Mouse (Mus musculus) adipocyte (in vitro differentiated cells): ENCODE data around the gene Tyms.

Source experiments
- DNase-seq: peaks from one replicate; pipeline ENCODE4 v3.0.0-alpha.2; 2016; ENCODE audit warnings: low spot score

Gene Tyms

DNA sequence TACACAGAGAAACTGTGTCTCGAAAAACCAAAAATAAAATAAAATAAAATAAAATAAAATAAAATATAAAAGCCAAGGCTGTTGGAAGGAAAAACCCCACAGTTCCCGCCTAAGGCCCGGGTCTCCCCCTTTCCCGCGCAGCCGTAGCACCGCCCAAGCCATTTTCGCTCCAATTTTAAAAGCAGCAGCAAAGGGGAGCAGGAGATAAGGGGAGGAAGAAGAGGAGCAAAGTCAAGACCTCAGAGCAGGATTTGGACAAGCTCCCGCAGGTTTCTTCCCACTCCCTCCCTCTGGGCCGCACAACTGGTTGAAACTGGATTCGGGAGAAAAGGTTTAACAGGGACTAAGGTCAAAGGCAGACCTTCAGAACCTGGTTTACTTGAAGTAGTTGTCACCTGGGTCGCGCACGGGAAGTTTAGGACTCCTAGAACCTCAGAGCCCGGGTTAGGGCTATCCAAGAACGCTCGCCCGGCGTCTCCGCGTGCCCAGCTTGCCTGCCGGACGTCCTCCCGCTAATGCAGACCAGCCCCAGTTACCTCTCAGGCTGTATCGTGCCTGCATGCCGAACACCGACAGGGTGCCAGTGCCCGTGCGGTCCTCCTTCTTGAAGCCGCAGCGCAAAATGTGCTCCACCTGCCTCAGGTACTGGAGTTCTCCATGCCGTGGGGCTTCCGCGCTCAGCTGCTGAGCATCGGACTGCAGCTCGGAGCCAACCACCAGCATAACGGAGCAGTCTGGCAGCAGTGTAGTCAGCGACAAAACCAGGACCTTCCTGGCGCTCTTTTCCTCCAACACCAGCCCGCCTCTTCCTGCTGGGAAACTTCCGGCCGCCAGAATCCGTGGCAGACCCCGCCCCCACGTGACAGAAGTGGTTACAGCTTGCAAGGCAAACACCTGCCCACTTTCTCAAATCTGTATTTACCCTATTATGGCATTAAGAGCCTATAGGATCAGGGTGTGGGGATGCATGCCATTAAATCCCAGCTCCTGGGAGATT lies at the start of gene Tyms:
Gene Tyms, minus strand, starts transcription at position 793 of the 997 bp plus-strand sequence.
- peak; percentile 86 for DNase-seq

DNA sequence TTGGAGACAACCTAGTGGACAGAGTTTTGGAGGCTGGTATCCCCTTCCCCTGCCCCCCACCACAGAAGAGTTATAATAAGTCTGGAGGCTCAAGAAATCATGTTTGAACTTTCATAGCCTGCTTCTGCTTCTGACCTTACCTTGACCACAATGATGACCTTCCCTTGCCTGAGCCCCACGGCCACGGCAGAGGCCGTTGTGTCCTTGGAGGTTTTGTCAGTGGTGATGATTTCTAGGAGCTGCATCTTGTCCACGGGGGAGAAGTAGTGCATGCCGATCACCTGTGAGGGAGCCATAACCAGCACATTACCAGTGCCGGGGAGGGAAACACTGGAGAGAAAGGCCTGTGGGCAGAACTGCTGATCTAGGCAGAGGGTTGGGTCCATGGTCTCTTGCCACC lies 49.1 kb upstream of the Tyms start:
- DNase-seq = no peak

- no peak for DNase-seq
Measured at GRCm38 (mm10) chr5:30120106-30120505, 46.7 kb upstream of the Tyms start.

DNA sequence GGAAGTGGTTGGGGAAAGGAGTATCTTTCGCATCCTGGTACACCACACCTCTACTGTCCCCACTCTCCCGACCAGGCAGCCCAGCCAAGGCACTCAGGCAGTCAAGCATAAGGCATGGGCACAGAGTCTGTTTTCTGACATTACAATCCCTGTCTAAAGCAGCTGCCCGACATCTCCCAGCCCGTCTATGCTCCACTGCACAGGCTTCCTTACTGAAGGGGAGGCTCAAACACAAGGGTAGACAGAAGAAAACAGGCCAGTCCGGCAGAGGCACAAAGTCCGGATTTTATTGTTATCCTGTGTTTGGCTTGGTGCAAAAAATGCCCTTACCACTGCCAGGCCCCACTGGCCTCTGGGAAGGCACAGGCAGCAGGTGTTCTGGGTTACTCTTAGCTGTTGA lies 45.7 kb upstream of the Tyms start:
- no peak for DNase-seq

- no peak for DNase-seq
Measured at GRCm38 (mm10) chr5:30118018-30118417, 44.6 kb upstream of the Tyms start.

- DNase-seq = no peak
Measured at GRCm38 (mm10) chr5:30115718-30116117, 42.3 kb upstream of the Tyms start.

- DNase-seq = no peak
Measured at GRCm38 (mm10) chr5:30114761-30115140, 41.3 kb upstream of the Tyms start.

GRCm38 (mm10) chr5:30113881-30114760 lies 40.7 kb upstream of the Tyms start:
- DNase-seq = no peak

DNA sequence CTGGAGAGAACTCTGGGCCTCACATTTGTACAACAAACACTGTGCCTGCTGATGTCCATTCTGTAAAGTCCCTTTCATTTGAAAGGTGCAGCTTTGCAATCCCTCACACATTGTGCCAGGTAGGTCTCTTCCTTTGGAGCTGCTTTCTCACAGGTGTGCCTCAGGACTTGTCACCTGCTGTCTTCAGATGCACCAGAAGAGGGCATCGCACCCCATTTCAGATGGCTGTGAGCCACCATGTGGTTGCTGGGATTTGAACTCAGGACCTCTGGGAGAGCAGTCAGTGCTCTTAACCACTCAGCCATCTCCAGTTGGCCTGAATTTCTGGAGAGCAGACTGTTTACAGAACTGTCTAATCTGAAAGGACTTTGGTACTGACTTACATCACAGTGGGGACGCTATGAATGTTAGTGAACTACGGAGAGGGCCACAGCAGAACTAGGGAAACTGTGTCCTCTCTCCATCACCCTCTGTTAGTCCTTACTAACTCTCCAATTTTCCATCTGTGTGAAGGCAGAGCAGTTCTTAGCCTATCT lies 39.2 kb upstream of the Tyms start:
- no peak for DNase-seq

DNA sequence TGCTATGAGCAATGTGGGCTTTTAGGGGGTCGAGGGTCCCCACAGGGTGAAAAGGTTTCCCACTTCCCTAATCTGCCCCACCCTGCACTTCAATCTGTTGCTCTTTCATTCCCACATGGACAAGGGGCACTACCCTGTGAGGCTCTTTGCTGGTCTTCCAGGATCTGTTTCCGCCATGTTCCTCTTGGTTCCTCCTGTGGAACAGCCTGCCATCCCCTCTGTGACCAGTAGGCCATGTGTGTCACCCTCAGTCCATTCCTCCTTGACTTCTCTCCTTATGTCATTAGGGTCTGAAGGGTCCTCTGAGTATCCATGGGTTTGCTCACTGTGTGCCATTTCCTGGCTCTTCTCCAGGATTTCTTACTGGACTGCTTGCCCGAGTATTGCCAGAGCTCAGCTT lies 38.4 kb upstream of the Tyms start:
- DNase-seq = no peak

DNA sequence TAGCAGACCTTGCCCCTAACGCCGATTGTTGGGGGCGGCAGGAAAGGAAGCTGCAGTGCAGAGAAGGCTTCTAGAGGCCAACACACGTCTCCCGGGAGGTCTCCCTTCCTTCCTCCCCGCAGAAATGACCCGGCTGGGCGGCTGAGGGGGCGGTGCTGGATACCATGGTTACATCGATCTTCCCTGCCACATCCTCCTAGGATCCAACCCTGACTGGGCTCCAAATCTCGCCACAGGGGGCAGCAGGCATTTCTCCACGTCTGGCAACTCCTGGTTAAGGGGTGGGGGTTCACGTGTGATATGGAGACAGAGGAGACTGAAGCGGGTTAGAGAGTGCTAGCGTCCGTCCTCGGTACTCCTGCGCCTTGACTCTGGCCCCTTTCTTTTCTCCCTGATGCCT lies 37.7 kb upstream of the Tyms start:
- no peak for DNase-seq

GRCm38 (mm10) chr5:30110371-30111060 lies 37.1 kb upstream of the Tyms start:
- DNase-seq = no peak

- DNase-seq = no peak
Measured at GRCm38 (mm10) chr5:30109899-30110298, 36.5 kb upstream of the Tyms start.

DNA sequence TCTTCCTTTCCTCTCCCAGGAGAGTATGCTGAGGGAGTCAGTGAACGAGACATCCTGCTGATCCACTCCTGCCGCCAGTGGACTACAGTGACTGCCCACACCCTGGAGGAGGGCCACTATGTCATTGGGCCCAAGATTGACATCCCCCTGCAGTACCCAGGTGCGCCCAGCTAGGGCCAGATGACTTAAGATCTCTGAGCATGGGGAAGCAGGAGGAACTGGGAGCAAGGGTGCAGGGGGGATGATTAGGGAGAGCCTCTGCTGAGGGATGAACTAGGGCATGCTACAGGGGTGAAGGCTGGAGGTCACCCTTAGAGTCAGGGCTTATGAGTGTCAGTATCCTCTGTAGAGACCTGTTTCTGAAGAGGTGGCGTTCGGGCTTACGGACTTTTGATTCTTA lies 34.8 kb upstream of the Tyms start:
- DNase-seq = no peak

DNA sequence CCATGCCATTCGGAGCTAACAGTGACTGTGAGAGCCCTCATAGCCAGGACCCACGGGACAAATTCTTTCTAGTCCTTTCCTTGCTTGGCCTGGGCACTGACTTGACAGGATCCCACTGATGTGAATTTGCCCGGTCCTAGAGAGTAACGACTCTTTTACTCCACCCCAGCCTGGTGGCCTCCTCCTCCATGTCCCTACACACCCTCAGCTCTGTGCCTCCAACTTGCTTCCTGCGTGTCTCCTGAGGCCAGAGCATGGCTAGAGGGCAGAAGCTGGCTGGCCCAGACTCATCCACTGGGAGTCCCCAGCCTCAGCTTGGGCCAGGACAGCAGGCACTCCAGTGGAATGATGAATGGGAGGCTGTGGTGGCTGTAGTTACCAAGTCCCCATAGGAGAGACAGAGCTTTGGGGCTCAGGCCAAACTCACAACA lies 34.2 kb upstream of the Tyms start:
- DNase-seq = peak; percentile 15

- no peak for DNase-seq
Measured at GRCm38 (mm10) chr5:30107186-30107585, 33.8 kb upstream of the Tyms start.

DNA sequence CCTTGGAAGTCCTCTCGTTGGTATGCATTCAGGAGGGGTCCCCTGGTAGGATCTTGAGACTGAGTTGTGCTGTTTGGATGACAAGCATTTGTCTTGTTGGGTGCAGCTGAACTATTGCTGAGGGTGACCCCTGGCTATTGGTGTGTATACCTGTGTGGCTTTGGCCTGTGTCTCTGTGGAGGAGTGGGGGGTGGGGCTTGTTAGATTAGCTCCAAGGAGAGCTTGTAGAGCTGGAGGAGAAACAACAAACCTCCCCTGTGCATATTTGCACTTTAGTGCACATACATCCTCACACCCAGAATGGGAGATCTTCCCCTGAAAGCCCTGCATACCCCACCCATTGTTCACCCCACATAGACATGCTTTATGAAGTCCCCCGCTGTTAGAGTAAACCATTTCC lies 33.3 kb upstream of the Tyms start:
- no peak for DNase-seq

GRCm38 (mm10) chr5:30105668-30106300 lies 32.4 kb upstream of the Tyms start, which contains the start of gene 3110082J24Rik:
Gene 3110082J24Rik, minus strand, starts transcription at chr5:30106086.
- DNase-seq = no peak

DNA sequence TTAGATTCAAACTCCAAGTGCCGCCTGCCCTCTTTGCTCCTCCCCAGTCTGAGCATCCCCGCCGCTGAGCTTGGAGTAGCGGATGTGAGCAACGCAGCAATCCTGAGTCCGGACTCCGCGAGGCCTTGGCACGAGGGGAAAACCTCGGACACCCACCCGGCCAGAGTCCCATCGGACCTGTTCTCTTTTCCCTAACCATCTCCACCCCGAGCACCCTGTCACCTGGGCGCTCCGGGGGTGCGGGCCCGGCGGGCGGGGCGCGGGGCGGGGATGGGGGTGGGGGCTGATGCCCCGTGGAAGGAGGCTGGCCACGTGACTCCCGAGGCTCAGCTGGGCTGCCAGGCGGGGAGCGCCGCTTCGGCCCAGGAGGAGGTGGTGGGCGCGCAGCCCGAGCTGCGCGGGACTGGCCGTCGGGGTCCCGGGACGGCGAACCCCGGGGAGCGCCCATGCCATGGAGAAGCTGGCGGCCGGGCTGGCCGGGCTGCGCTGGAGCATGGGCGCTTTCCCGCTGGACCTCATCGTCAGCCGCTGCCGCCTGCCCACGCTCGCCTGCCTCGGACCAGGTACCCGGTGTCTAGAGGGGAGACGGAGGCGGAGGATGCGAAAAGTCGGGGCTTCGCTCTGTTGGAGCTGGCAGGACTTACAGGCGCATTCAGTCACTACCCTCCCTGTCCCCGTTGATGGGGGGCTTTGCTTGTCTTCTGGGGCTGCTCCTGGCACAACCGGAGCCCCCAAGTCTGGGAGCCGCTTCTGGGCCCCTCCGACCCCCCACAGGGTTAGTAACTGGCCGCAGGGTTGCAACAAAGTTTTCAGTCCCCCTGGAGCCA lies 31.6 kb upstream of the Tyms start, which contains the start of gene Garem2:
Gene Garem2, plus strand, starts transcription at position 321 of the 827 bp plus-strand sequence.
- no peak for DNase-seq

GRCm38 (mm10) chr5:30104339-30104738 lies 30.9 kb upstream of the Tyms start:
- DNase-seq = peak; percentile 24
